Mouse (Mus musculus): ENCODE data around the gene Tmem147. TPM values are rescaled to one million over a fixed set of nuclear protein-coding genes. Genes with fewer than 3 reads are reported as not detected.

Gene Tmem147
- polyA plus RNA-seq, 1 experiment from 2014 or later: 323 TPM

DNA sequence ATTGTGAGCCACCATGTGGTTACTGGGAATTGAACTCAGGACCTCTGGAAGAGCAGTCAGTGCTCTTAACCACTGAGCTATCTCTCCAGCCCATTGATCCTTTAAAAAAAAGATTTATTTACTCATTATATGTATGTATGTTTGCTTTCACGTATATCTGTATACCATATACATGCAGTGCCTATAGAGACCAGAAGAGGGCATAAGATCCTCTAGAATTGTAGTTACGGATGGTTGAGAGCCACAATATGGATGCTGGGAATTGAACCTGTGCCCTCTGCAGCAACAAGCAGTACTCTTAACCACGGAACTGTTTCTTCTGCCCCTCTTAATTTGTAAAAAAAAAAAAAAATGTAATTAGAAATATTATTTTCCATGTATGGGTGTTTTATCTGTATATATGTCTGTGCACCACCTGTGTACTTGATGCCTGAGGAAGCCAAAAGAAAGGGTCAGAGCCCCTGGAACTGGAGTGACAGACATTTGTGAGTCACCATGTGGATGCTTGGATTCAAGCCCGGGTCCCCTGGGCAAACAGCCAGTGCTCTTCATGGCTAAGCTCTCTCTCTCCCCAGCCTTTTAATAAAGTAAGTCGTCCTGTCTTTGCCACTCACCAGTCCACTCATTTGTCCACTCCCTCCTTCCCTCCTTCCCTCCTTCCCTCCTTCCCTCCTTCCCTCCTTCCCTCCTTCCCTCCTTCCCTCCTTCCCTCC is 50.9 kb downstream of the Tmem147 start:
- Histone ChIP-seq H3K27me3 (ENCODE audit: control insufficient read depth, insufficient read depth, low read length) (no peaks in the 10 kb centered on the region), H3K27ac (ENCODE audit: low read depth, low read length) (no peak overlapping the region), H3K9me3 (ENCODE audit: control insufficient read depth, low read length) (no peaks in the 10 kb centered on the region), H3K4me2 (ENCODE audit: low read depth, low read length) (no peak overlapping the region), H3K4me1 (ENCODE audit: control insufficient read depth, insufficient read depth, low read length) (no peaks in the 10 kb centered on the region), H3K36me3 (ENCODE audit: control insufficient read depth, insufficient read depth, low read length) (no peaks in the 10 kb centered on the region), H3K9ac (replicated peaks; ENCODE audit: low read depth, low read length) (no peak overlapping the region), H3K4me3 (ENCODE audit: low read depth, low read length) (no peak overlapping the region)
- no peak for ATAC-seq (ENCODE audit: low read depth)
- WGBS: 65% methylated on average over 5 of the region's 5 CpGs

Other genes with a start within 250 kb of the Tmem147 start
- gene Prodh2, start 235.9 kb downstream of the Tmem147 start, polyA plus RNA-seq (2014; fragmentation: Nextera tagmentation; extraction: Ambion mirVana): not detected in 2 replicates
- gene Arhgap33, start 194.5 kb downstream of the Tmem147 start, polyA plus RNA-seq (2014; fragmentation: Nextera tagmentation; extraction: Ambion mirVana): 110 and 111 TPM in 2 replicates
- gene Hspb6, start 177.4 kb downstream of the Tmem147 start, polyA plus RNA-seq (2014; fragmentation: Nextera tagmentation; extraction: Ambion mirVana): 7.0 and 8.4 TPM in 2 replicates
- 9.3 and 11.1 TPM in 2 replicates for gene Proser3, start 177.2 kb downstream of the Tmem147 start, polyA plus RNA-seq (2014; fragmentation: Nextera tagmentation; extraction: Ambion mirVana)
- 55.4 and 57.4 TPM in 2 replicates for gene Lin37, start 169.7 kb downstream of the Tmem147 start, polyA plus RNA-seq (2014; fragmentation: Nextera tagmentation; extraction: Ambion mirVana)
- gene U2af1l4, start 166.2 kb downstream of the Tmem147 start, polyA plus RNA-seq (2014; fragmentation: Nextera tagmentation; extraction: Ambion mirVana): 99.4 and 99.6 TPM in 2 replicates
- gene Gm49396, start 166.2 kb downstream of the Tmem147 start, polyA plus RNA-seq (2014; fragmentation: Nextera tagmentation; extraction: Ambion mirVana): 8.1 and 9.4 TPM in 2 replicates
- gene Psenen, start 165.9 kb downstream of the Tmem147 start, polyA plus RNA-seq (2014; fragmentation: Nextera tagmentation; extraction: Ambion mirVana): 111 and 126 TPM in 2 replicates
- gene Igflr1, start 164.1 kb downstream of the Tmem147 start, polyA plus RNA-seq (2014; fragmentation: Nextera tagmentation; extraction: Ambion mirVana): 2.8 and 3.7 TPM in 2 replicates
- 13.6 and 14.6 TPM in 2 replicates for gene Kmt2b, start 140.8 kb downstream of the Tmem147 start, polyA plus RNA-seq (2014; fragmentation: Nextera tagmentation; extraction: Ambion mirVana)
- 0.30 and 0.35 TPM in 2 replicates for gene Zbtb32, start 130.6 kb downstream of the Tmem147 start, polyA plus RNA-seq (2014; fragmentation: Nextera tagmentation; extraction: Ambion mirVana)
- gene Upk1a, start 116.7 kb downstream of the Tmem147 start, polyA plus RNA-seq (2014; fragmentation: Nextera tagmentation; extraction: Ambion mirVana): 0.43 and 0.62 TPM in 2 replicates
- 1,118 and 1,342 TPM in 2 replicates for gene Cox6b1, start 103.4 kb downstream of the Tmem147 start, polyA plus RNA-seq (2014; fragmentation: Nextera tagmentation; extraction: Ambion mirVana)
- not detected in 2 replicates for gene Etv2, start 93.7 kb downstream of the Tmem147 start, polyA plus RNA-seq (2014; fragmentation: Nextera tagmentation; extraction: Ambion mirVana)
- 98.3 and 110 TPM in 2 replicates for gene Rbm42, start 79.2 kb downstream of the Tmem147 start, polyA plus RNA-seq (2014; fragmentation: Nextera tagmentation; extraction: Ambion mirVana)
- gene Haus5, start 64.5 kb downstream of the Tmem147 start, polyA plus RNA-seq (2014; fragmentation: Nextera tagmentation; extraction: Ambion mirVana): 22.4 and 23.9 TPM in 2 replicates
- gene Pmis2, start 57.9 kb downstream of the Tmem147 start, polyA plus RNA-seq (2014; fragmentation: Nextera tagmentation; extraction: Ambion mirVana): not detected in 2 replicates
- gene 2200002J24Rik, start 30.6 kb downstream of the Tmem147 start, polyA plus RNA-seq (2014; fragmentation: Nextera tagmentation; extraction: Ambion mirVana): not detected in 2 replicates
- 1.9 and 2.9 TPM in 2 replicates for gene Atp4a, start 17.3 kb downstream of the Tmem147 start, polyA plus RNA-seq (2014; fragmentation: Nextera tagmentation; extraction: Ambion mirVana)
- gene Gapdhs, start 14.1 kb upstream of the Tmem147 start, polyA plus RNA-seq (2014; fragmentation: Nextera tagmentation; extraction: Ambion mirVana): 0.90 and 1.2 TPM in 2 replicates
- gene Sbsn, start 21.9 kb upstream of the Tmem147 start, polyA plus RNA-seq (2014; fragmentation: Nextera tagmentation; extraction: Ambion mirVana): 1.7 and 2.0 TPM in 2 replicates
- gene Dmkn, start 34.2 kb upstream of the Tmem147 start, polyA plus RNA-seq (2014; fragmentation: Nextera tagmentation; extraction: Ambion mirVana): 0.73 and 2.3 TPM in 2 replicates
- gene Krtdap, start 58.4 kb upstream of the Tmem147 start, polyA plus RNA-seq (2014; fragmentation: Nextera tagmentation; extraction: Ambion mirVana): 0.88 TPM in 1 of 2 replicates, not detected in the other
- gene Ffar2, start 94.2 kb upstream of the Tmem147 start, polyA plus RNA-seq (2014; fragmentation: Nextera tagmentation; extraction: Ambion mirVana): 0.24 and 0.35 TPM in 2 replicates
- gene Ffar3, start 126.6 kb upstream of the Tmem147 start, polyA plus RNA-seq (2014; fragmentation: Nextera tagmentation; extraction: Ambion mirVana): not detected in 2 replicates
- gene Ffar1, start 132.0 kb upstream of the Tmem147 start, polyA plus RNA-seq (2014; fragmentation: Nextera tagmentation; extraction: Ambion mirVana): not detected in 2 replicates
- not detected in 2 replicates for gene Cd22, start 150.8 kb upstream of the Tmem147 start, polyA plus RNA-seq (2014; fragmentation: Nextera tagmentation; extraction: Ambion mirVana)
- 2.4 and 2.5 TPM in 2 replicates for gene Mag, start 185.3 kb upstream of the Tmem147 start, polyA plus RNA-seq (2014; fragmentation: Nextera tagmentation; extraction: Ambion mirVana)
- gene Hamp2, start 195.1 kb upstream of the Tmem147 start, polyA plus RNA-seq (2014; fragmentation: Nextera tagmentation; extraction: Ambion mirVana): not detected in 2 replicates
- gene Hamp, start 214.5 kb upstream of the Tmem147 start, polyA plus RNA-seq (2014; fragmentation: Nextera tagmentation; extraction: Ambion mirVana): not detected in 2 replicates
- 28.2 and 28.9 TPM in 2 replicates for gene Usf2, start 227.3 kb upstream of the Tmem147 start, polyA plus RNA-seq (2014; fragmentation: Nextera tagmentation; extraction: Ambion mirVana)
- gene Lsr, start 243.9 kb upstream of the Tmem147 start, polyA plus RNA-seq (2014; fragmentation: Nextera tagmentation; extraction: Ambion mirVana): 10.2 and 15.3 TPM in 2 replicates
- gene Fam187b, start 244.2 kb upstream of the Tmem147 start, polyA plus RNA-seq (2014; fragmentation: Nextera tagmentation; extraction: Ambion mirVana): 0.40 and 0.44 TPM in 2 replicates